Mouse (Mus musculus) frontal cortex, adult (tissue): Measurements from ENCODE around the gene Astn1.

ENCODE experiments used
- ATAC-seq: cut with Nextera tagmentation; 2 replicates; pipeline ENCODE4 v1.9.2; 2017; ENCODE audit warnings: mild to moderate bottlenecking, moderate library complexity, mixed read lengths; ENCODE audit not compliant: low TSS enrichment

Astn1 gene

DNA sequence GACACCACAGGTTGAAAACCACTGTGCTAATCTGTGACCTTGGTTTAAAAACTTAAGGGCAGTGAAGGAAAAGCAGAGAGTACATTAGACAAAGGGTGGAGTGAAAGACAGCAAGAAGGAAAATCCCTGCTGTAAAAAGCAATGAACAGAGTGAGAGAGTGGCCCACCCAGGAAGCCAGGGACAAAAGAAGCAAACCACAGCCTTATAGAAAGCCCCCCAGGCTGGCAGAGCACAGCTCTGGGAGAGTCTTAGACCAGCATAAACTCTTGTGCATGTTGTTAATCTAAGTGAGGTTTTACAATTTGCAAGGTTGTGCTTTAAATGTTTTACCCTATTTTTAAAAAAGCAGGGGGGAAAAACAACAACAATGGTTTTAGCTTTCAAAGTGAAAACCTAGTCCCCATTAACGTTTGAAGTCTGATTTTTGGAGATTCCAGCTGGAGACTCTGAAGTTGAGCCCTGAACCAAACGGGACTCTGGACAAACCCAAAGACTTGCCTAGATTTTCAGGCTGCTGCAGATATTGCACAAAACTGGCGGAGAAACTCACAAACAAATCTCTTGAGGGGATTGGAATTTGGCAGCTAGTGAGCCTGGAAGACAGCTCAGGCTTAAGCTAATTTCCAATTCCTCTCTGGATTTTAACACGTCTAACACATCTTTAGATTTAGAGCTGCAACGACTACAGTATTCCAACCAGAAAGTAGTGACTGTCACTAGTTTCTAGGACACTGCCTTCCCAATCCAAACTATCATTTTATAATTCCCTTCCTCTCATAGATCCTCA, 377.3 kb downstream of the Astn1 start:
- ATAC-seq: 0 out of 2 replicates have a peak, but pooled peaks have one; percentile 20

DNA sequence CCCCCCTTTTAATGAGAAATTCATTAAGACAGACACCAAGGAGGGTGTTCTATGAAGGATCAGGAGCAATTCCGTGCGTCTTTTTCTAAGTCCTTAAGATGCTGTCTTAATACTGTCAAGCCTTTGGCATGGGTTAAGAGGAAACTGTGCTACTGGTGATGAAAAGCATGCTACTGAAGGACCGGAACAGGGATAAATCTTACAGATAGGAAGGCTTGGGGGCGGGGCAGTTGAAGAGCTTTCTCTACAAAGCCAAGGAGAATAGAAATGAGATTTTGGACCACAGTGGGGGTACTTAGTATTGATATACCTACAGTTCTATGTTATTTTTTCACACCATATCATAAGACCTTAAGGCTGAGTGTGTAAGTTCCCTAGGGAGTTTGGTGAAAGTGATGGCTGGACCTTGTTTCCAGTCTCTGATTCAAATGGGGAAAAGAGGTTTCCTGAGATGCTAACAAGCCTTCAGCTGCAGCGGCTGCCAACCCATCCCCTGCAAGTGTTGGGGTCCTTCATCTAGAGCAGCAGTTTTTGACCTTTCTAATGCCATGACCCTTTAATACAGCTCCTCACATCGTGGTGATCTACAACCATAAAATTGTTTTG, 378.2 kb downstream of the Astn1 start:
- ATAC-seq: no peak

DNA sequence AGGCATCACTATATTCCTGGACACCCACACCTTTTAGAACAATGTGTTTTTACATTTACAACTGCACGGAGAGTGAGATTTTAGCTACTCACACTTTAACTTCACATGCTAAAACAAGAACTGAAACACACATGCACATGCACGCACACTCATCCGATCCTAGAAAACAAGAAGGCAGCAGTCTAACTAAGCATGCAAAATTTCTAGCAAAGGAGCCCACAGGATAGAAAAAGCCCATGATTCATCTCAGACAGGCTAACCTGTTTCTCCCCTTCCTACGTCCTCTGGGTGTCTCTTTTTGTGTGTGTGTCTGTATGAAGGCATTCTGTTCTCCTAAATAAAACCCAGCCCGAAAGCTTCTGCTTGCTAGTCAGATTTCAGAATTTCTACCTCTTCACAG, 378.9 kb downstream of the Astn1 start:
- ATAC-seq: peak; percentile 97
